Mouse (Mus musculus): ENCODE results near the gene Zp1. TPM values are rescaled to one million over a fixed set of nuclear protein-coding genes. Genes with fewer than 3 reads are reported as not detected.

Zp1 gene
- total and polyA plus RNA-seq, 2 experiments: not detected

GRCm38 (mm10) chr19:10900315-10900714 lies 20.1 kb downstream of the Zp1 start:
- Histone ChIP-seq H3K79me2 (ENCODE audit: control insufficient read depth, insufficient read depth, low read length) (peaks cover 4% of the 10 kb centered on the region; the same call in 1 of the 2 replicates), H3K4me1 (ENCODE audit: control insufficient read depth, insufficient read depth, low read length) (peaks cover 19% of the 10 kb centered on the region), H3K27me3 (ENCODE audit: control insufficient read depth, insufficient read depth, low read length) (no peaks in the 10 kb centered on the region), H3K4me3 (ENCODE audit: insufficient read depth, low read depth, low read length) (no peak overlapping the region), H3K36me3 (ENCODE audit: control insufficient read depth, insufficient read depth, low read length) (peaks cover 60% of the 10 kb centered on the region), H3K27ac (replicated peaks; ENCODE audit: insufficient read depth, low read depth, low read length) (no peak overlapping the region), H3K9ac (ENCODE audit: low read depth, low read length) (no peak overlapping the region)
- no peak for TF ChIP-seq POLR2A (IDR thresholded peaks at IDR 0.05; ENCODE audit: extremely low read depth, insufficient read depth, low read length)
- no peak for TF ChIP-seq CTCF (IDR thresholded peaks at IDR 0.05; ENCODE audit: low read depth, low read length)
- WGBS: 34% methylated on average over 6 of the region's 6 CpGs
- peak; percentile 39 for DNase-seq (ENCODE audit: extremely low read depth, low read depth, low spot score)

DNA sequence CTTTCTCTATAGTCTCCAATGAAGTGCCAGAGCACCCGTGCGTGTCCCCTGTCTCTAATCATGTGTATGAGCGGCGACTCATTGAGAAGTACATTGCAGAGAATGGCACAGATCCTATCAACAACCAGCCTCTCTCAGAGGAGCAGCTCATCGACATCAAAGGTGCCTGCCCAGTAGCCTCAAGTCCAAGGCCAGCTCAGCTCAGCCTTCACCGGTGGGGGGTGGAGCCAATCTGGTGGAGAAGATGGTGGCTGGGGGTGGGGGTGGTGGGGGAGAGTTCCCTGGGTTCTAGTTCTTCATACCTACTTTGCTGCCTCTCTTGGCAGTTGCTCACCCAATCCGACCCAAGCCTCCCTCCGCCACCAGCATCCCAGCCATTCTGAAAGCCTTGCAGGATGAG lies 22.9 kb downstream of the Zp1 start:
- Histone ChIP-seq H3K4me1 (ENCODE audit: control insufficient read depth, insufficient read depth, low read length) (peaks cover 8% of the 10 kb centered on the region), H3K9ac (ENCODE audit: low read depth, low read length) (0 out of 2 replicates have a peak overlapping the region, but pooled peaks have one; percentile 17), H3K36me3 (ENCODE audit: control insufficient read depth, insufficient read depth, low read length) (peaks cover 39% of the 10 kb centered on the region), H3K27ac (replicated peaks; ENCODE audit: insufficient read depth, low read depth, low read length) (peak overlapping the region; percentile 20), H3K79me2 (ENCODE audit: control insufficient read depth, insufficient read depth, low read length) (peaks cover 4% of the 10 kb centered on the region; the same call in 1 of the 2 replicates), H3K27me3 (ENCODE audit: control insufficient read depth, insufficient read depth, low read length) (no peaks in the 10 kb centered on the region), H3K4me3 (ENCODE audit: insufficient read depth, low read depth, low read length) (no peak overlapping the region)
- WGBS: 63% methylated on average over 8 of the region's 8 CpGs
- TF ChIP-seq POLR2A (IDR thresholded peaks at IDR 0.05; ENCODE audit: extremely low read depth, insufficient read depth, low read length) (no peak), CTCF (IDR thresholded peaks at IDR 0.05; ENCODE audit: low read depth, low read length) (no peak)
- DNase-seq (ENCODE audit: extremely low read depth, low read depth, low spot score): peak; percentile 45

GRCm38 (mm10) chr19:10896849-10897248 lies 23.6 kb downstream of the Zp1 start:
- peak overlapping the region; percentile 17; the same call in 1 of the 2 replicates for H3K9ac ChIP-seq (ENCODE audit: low read depth, low read length)
- TF ChIP-seq CTCF (IDR thresholded peaks at IDR 0.05; ENCODE audit: low read depth, low read length) (no peak), POLR2A (IDR thresholded peaks at IDR 0.05; ENCODE audit: extremely low read depth, insufficient read depth, low read length) (no peak)
- H3K27ac ChIP-seq (replicated peaks; ENCODE audit: insufficient read depth, low read depth, low read length): peak overlapping the region; percentile 20
- peak; percentile 71 for DNase-seq (ENCODE audit: extremely low read depth, low read depth, low spot score)
- peaks cover 8% of the 10 kb centered on the region for H3K4me1 ChIP-seq (ENCODE audit: control insufficient read depth, insufficient read depth, low read length)
- no peaks in the 10 kb centered on the region for H3K27me3 ChIP-seq (ENCODE audit: control insufficient read depth, insufficient read depth, low read length)
- WGBS: 12% methylated on average over 7 of the region's 7 CpGs
- peaks cover 32% of the 10 kb centered on the region for H3K36me3 ChIP-seq (ENCODE audit: control insufficient read depth, insufficient read depth, low read length)
- peak overlapping the region; percentile 7; the same call in 1 of the 2 replicates for H3K4me3 ChIP-seq (ENCODE audit: insufficient read depth, low read depth, low read length)
- H3K79me2 ChIP-seq (ENCODE audit: control insufficient read depth, insufficient read depth, low read length): peaks cover 4% of the 10 kb centered on the region; the same call in 1 of the 2 replicates

DNA sequence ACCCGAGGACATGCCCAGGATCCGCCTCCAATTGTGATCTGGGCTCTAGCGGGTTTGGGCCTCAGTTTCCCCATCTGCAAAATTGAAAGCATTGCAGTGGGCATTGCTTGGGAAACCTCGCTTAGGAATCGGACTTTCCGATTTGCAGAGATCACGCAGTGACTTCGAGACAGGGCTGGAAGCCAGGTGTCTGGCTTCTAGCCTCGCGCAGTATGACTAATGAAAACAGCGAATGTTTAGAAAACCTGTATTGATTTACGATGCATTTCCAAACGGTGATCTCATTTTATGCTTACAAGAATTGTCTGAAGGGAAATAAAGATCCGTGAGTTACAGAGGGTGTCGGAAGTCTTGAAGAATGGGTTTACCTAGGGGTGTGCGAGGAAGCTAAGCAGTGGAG lies 24.7 kb downstream of the Zp1 start:
- Histone ChIP-seq H3K4me3 (ENCODE audit: insufficient read depth, low read depth, low read length) (peak overlapping the region; percentile 78), H3K27ac (replicated peaks; ENCODE audit: insufficient read depth, low read depth, low read length) (peak overlapping the region; percentile 76), H3K36me3 (ENCODE audit: control insufficient read depth, insufficient read depth, low read length) (peaks cover 21% of the 10 kb centered on the region), H3K27me3 (ENCODE audit: control insufficient read depth, insufficient read depth, low read length) (no peaks in the 10 kb centered on the region), H3K9ac (ENCODE audit: low read depth, low read length) (peak overlapping the region; percentile 84), H3K4me1 (ENCODE audit: control insufficient read depth, insufficient read depth, low read length) (peaks cover 8% of the 10 kb centered on the region), H3K79me2 (ENCODE audit: control insufficient read depth, insufficient read depth, low read length) (peaks cover 4% of the 10 kb centered on the region; the same call in 1 of the 2 replicates)
- peak; percentile 84 for DNase-seq (ENCODE audit: extremely low read depth, low read depth, low spot score)
- TF ChIP-seq CTCF (IDR thresholded peaks at IDR 0.05; ENCODE audit: low read depth, low read length): no peak
- no peak for TF ChIP-seq POLR2A (IDR thresholded peaks at IDR 0.05; ENCODE audit: extremely low read depth, insufficient read depth, low read length)
- WGBS: under 1% methylated on average over 16 of the region's 16 CpGs

- Histone ChIP-seq H3K27me3 (ENCODE audit: control insufficient read depth, insufficient read depth, low read length) (no peaks in the 10 kb centered on the region), H3K9ac (ENCODE audit: low read depth, low read length) (peak within 1 kb of the TSS; percentile 84), H3K36me3 (ENCODE audit: control insufficient read depth, insufficient read depth, low read length) (peaks cover 19% of the 10 kb centered on the region), H3K4me1 (ENCODE audit: control insufficient read depth, insufficient read depth, low read length) (peaks cover 8% of the 10 kb centered on the region), H3K79me2 (ENCODE audit: control insufficient read depth, insufficient read depth, low read length) (peaks cover 4% of the 10 kb centered on the region; the same call in 1 of the 2 replicates), H3K27ac (replicated peaks; ENCODE audit: insufficient read depth, low read depth, low read length) (peak within 1 kb of the TSS; percentile 76), H3K4me3 (ENCODE audit: insufficient read depth, low read depth, low read length) (peak within 1 kb of the TSS; percentile 78)
- under 1% methylated on average over 43 of the region's 43 CpGs for WGBS
- no peak for TF ChIP-seq CTCF (IDR thresholded peaks at IDR 0.05; ENCODE audit: low read depth, low read length)
- TF ChIP-seq POLR2A (IDR thresholded peaks at IDR 0.05; ENCODE audit: extremely low read depth, insufficient read depth, low read length): peak; percentile 84; the same call in 1 of the 2 replicates
- DNase-seq (ENCODE audit: extremely low read depth, low read depth, low spot score): peak; percentile 95
Observed at GRCm38 (mm10) chr19:10895016-10895528, 25.4 kb downstream of the Zp1 start, which contains the start of gene Prpf19. TSS of gene Prpf19 (plus strand) at chr19:10895231.

GRCm38 (mm10) chr19:10892201-10892600 lies 28.2 kb downstream of the Zp1 start:
- H3K9ac ChIP-seq (ENCODE audit: low read depth, low read length): no peak overlapping the region
- no peak overlapping the region for H3K27ac ChIP-seq (replicated peaks; ENCODE audit: insufficient read depth, low read depth, low read length)
- WGBS: 90% methylated on average over 3 of the region's 3 CpGs
- DNase-seq (ENCODE audit: extremely low read depth, low read depth, low spot score): no peak
- H3K4me3 ChIP-seq (ENCODE audit: insufficient read depth, low read depth, low read length): no peak overlapping the region
- TF ChIP-seq CTCF (IDR thresholded peaks at IDR 0.05; ENCODE audit: low read depth, low read length) (no peak), POLR2A (IDR thresholded peaks at IDR 0.05; ENCODE audit: extremely low read depth, insufficient read depth, low read length) (no peak)
- H3K36me3 ChIP-seq (ENCODE audit: control insufficient read depth, insufficient read depth, low read length): no peaks in the 10 kb centered on the region
- peaks cover 5% of the 10 kb centered on the region for H3K4me1 ChIP-seq (ENCODE audit: control insufficient read depth, insufficient read depth, low read length)
- no peaks in the 10 kb centered on the region for H3K27me3 ChIP-seq (ENCODE audit: control insufficient read depth, insufficient read depth, low read length)
- H3K79me2 ChIP-seq (ENCODE audit: control insufficient read depth, insufficient read depth, low read length): peaks cover 2% of the 10 kb centered on the region; the same call in 1 of the 2 replicates
